Mouse (Mus musculus) MEL (cell line): ENCODE results near the gene Spast.

ENCODE experiments used
- BHLHE40 ChIP-seq: IDR thresholded peaks from 2 replicates; pipeline ENCODE4 v1.6.1; 2012; ENCODE audit warnings: low read depth, mild to moderate bottlenecking, inconsistent platforms, low read length, improper control_type of control experiment, borderline replicate concordance
- CHD1 ChIP-seq: IDR thresholded peaks from 2 replicates; pipeline ENCODE4 v1.6.1; 2012; ENCODE audit warnings: low read depth, mild to moderate bottlenecking, inconsistent platforms, low read length, improper control_type of control experiment
- CHD2 ChIP-seq: IDR thresholded peaks from 2 replicates; pipeline ENCODE4 v1.6.1; 2011; ENCODE audit warnings: low read length, improper control_type of control experiment
- CTCF ChIP-seq, 3 experiments: IDR thresholded peaks in 2 of 3; conservative IDR thresholded peaks in 1 of 3; 2 replicates each; pipeline ENCODE4 v1.5.1; 2011 to 2012; ENCODE audit warnings: low read length in 3 of 3, low read depth in 2 of 3, mild to moderate bottlenecking in 2 of 3, improper control_type of control experiment in 1 of 3, inconsistent platforms in 1 of 3, mixed read lengths in 1 of 3, moderate library complexity in 1 of 3; ENCODE audit not compliant: control insufficient read depth in 1 of 3, insufficient read depth in 1 of 3, poor library complexity in 1 of 3, severe bottlenecking in 1 of 3
- SMC3 ChIP-seq: IDR thresholded peaks from 2 replicates; pipeline ENCODE4 v1.6.1; 2011; ENCODE audit warnings: low read depth, low read length, improper control_type of control experiment
- TCF12 ChIP-seq: IDR thresholded peaks from 2 replicates; pipeline ENCODE4 v1.6.1; 2014; ENCODE audit warnings: low read depth, mild to moderate bottlenecking, inconsistent platforms, low read length, improper control_type of control experiment, moderate library complexity

GRCm38 (mm10) chr17:74414671-74415070 lies 75.9 kb downstream of the Spast start:
- no peak for TF ChIP-seq TCF12
- TF ChIP-seq BHLHE40 = no peak
- no peak for TF ChIP-seq SMC3
- no peak for TF ChIP-seq CTCF (IDR thresholded peaks at IDR 0.05 in 2 of 3, conservative IDR thresholded peaks at IDR 0.05 in 1 of 3; ENCODE audit: control insufficient read depth in 1 of 3, insufficient read depth in 1 of 3, low read depth in 2 of 3, low read length in 3 of 3, poor library complexity in 1 of 3, severe bottlenecking in 1 of 3)
- TF ChIP-seq CHD2 = no peak
- no peak for TF ChIP-seq CHD1
